Mouse (Mus musculus) liver, postnatal 0 days (tissue): ENCODE results near the gene Arl3. TPM values are rescaled to one million over a fixed set of nuclear protein-coding genes. Genes with fewer than 3 reads are reported as not detected.

Experiments used
- ATAC-seq: fragments of 200-750 bp; cut with Nextera tagmentation; 2 replicates; pipeline ENCODE4 v1.8.0; 2017; ENCODE audit warnings: mild to moderate bottlenecking, moderate library complexity
- DNase-seq: peaks from one replicate; pipeline ENCODE4 v3.0.0-alpha.2; 2016
- H3K27ac ChIP-seq: fragments of 300-500 bp; sonication (generic); 2 replicates; pipeline ENCODE4 v1.5.1; 2014; ENCODE audit warnings: antibody characterized with exemption, moderate library complexity, mild to moderate bottlenecking, low read depth
- H3K27me3 ChIP-seq: fragments of 300-500 bp; sonication (generic); 2 replicates; pipeline ENCODE4 v1.6.1; 2014; ENCODE audit warnings: low read length, control low read depth, mixed read lengths; ENCODE audit not compliant: insufficient read depth
- H3K36me3 ChIP-seq: fragments of 300-500 bp; sonication (generic); replicated peaks from 2 replicates; pipeline ENCODE4 v1.6.1; 2014; ENCODE audit warnings: mild to moderate bottlenecking, control low read depth, low read length, moderate library complexity, mixed read lengths; ENCODE audit not compliant: insufficient read depth
- H3K4me1 ChIP-seq: fragments of 300-500 bp; sonication (generic); 2 replicates; pipeline ENCODE4 v1.6.1; 2014; ENCODE audit warnings: antibody characterized with exemption, mild to moderate bottlenecking, control low read depth; ENCODE audit not compliant: insufficient read depth
- H3K4me2 ChIP-seq: fragments of 300-500 bp; sonication (generic); 2 replicates; pipeline ENCODE4 v1.6.1; 2014; ENCODE audit warnings: low read depth, mild to moderate bottlenecking, low read length, moderate library complexity, mixed read lengths
- H3K4me3 ChIP-seq: fragments of 300-500 bp; sonication (generic); 2 replicates; pipeline ENCODE4 v1.5.1; 2014; ENCODE audit warnings: low read depth, low read length
- H3K9ac ChIP-seq: fragments of 300-500 bp; sonication (generic); replicated peaks from 2 replicates; pipeline ENCODE4 v1.6.1; 2014; ENCODE audit warnings: mild to moderate bottlenecking, moderate library complexity
- H3K9me3 ChIP-seq: fragments of 300-500 bp; sonication (generic); 2 replicates; pipeline ENCODE4 v1.6.1; 2016; ENCODE audit warnings: mild to moderate bottlenecking, control low read depth, low read length, mixed read lengths
- CTCF ChIP-seq: sonication (generic); IDR thresholded peaks from 2 replicates; pipeline ENCODE4 v1.5.1; 2016; ENCODE audit warnings: antibody characterized with exemption, low read depth
- EP300 ChIP-seq: IDR thresholded peaks from 2 replicates; pipeline ENCODE4 v1.6.1; 2016; ENCODE audit warnings: antibody characterized with exemption, low read depth, mild to moderate bottlenecking
- WGBS: fragments of 180-500 bp; shearing (Covaris S2); extraction: QIAGEN DNeasy Blood & Tissue Kit; methylation state at CpG from one replicate; pipeline ENCODE4 v1.1.7; 2014; ENCODE audit not compliant: insufficient replicate concordance; 5-methylcytosine and 5-hydroxymethylcytosine counted together
- polyA plus RNA-seq: library from polyadenylated mRNA; unstranded; fragments of >200 nt; fragmentation: Nextera tagmentation; extraction: Ambion mirVana; gene quantifications from 2 replicates; pipeline ENCODE4 v1.2.1, GENCODE M21; 2015

Arl3 gene
- polyA plus RNA-seq, 1 experiment from 2014 or later = 17.0 TPM

- peaks cover 12% of the 10 kb centered on the region; the same call in 1 of the 2 replicates for H3K4me1 ChIP-seq
- WGBS = 4% methylated on average over 3 of the region's 3 CpGs
- peak overlapping the region; percentile 98 for H3K4me2 ChIP-seq
- H3K27ac ChIP-seq = peak overlapping the region; percentile 99
- no peaks in the 10 kb centered on the region for H3K27me3 ChIP-seq
- no peak overlapping the region for H3K9ac ChIP-seq
- TF ChIP-seq CTCF = no peak
- TF ChIP-seq EP300 = no peak; the same call in 1 of the 2 replicates
- H3K4me3 ChIP-seq = peak overlapping the region; percentile 94; the same call in 1 of the 2 replicates
- DNase-seq (no peak), ATAC-seq (no peak)
- no peaks in the 10 kb centered on the region for H3K36me3 ChIP-seq
- no peaks in the 10 kb centered on the region for H3K9me3 ChIP-seq
Measured at GRCm38 (mm10) chr19:46499539-46499835, 73.5 kb downstream of the Arl3 start.

DNA sequence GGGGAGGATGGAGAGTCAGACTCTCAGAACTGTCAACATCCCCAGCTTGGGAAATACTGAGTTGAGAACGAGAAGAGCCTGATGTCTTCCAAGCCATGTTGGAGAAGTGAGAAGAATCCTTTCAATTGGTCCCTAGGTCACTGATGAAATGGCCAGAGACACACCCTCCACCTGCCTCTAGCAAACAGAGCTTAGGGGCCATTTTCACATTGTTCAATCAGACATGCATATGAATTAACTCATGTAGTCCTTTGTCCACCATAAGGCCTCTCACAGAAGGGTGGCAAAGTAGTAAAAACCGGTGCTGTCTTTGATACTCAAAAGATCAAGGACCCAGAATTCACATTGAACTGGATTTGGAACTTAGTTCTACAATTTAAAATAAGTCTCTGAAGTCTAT, 75.8 kb downstream of the Arl3 start:
- Histone ChIP-seq H3K9ac (no peak overlapping the region), H3K4me1 (peaks cover 5% of the 10 kb centered on the region; the same call in 1 of the 2 replicates), H3K27ac (no peak overlapping the region), H3K4me3 (no peak overlapping the region), H3K27me3 (no peaks in the 10 kb centered on the region), H3K4me2 (no peak overlapping the region), H3K36me3 (no peaks in the 10 kb centered on the region), H3K9me3 (no peaks in the 10 kb centered on the region)
- TF ChIP-seq CTCF = no peak
- DNase-seq (no peak), ATAC-seq (no peak)
- WGBS = 61% methylated on average over 2 of the region's 2 CpGs

DNA sequence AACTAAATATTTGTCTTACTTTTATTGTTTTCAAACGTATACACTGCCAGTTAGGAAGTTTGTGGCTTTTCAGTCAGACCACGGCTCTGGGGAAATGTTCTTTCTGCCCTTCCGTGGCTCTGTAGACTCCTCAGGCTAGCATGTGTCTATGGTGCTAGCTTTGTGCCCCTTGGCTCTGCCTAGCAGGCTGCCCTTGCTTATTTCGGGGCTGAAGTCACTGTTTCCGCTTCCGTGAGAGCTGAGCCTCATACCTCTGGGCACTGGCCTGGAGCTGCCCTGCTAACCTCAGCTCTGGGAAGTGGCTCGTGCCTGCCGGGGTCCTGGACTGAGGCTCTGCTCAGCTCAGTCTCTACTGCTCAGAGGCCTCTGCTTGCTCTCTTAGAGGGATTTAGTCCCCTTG, 77.9 kb downstream of the Arl3 start:
- Histone ChIP-seq H3K27me3 (no peaks in the 10 kb centered on the region), H3K4me3 (no peak overlapping the region), H3K4me1 (peaks cover 5% of the 10 kb centered on the region; the same call in 1 of the 2 replicates), H3K9ac (no peak overlapping the region), H3K36me3 (no peaks in the 10 kb centered on the region), H3K9me3 (no peaks in the 10 kb centered on the region), H3K27ac (no peak overlapping the region), H3K4me2 (no peak overlapping the region)
- WGBS = 44% methylated on average over 8 of the region's 8 CpGs
- no peak for DNase-seq
- no peak for ATAC-seq
- no peak for TF ChIP-seq EP300
- TF ChIP-seq CTCF = no peak

DNA sequence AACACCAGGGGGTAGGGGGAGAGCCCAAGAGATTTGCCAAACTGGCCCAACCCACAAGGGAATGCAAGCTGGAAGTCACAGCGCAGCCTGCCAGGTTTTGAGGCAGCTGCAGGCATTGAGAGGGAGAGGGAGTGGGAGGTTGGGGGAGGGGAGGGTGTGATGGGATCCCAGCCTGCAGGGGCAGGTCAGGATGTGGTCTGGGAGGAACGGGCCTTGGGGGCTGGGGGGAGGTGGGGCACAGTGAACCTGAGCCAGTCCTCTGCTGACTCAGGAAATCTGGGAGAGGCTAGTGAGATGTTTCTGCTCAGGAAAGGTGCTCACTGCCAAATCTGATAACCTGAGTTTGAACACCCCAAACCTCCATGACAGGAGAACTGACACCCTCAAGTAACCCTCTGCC, 82.4 kb downstream of the Arl3 start:
- Histone ChIP-seq H3K9ac (no peak overlapping the region), H3K9me3 (no peaks in the 10 kb centered on the region), H3K4me1 (peaks cover 4% of the 10 kb centered on the region), H3K27me3 (no peaks in the 10 kb centered on the region), H3K27ac (no peak overlapping the region), H3K4me2 (no peak overlapping the region), H3K36me3 (no peaks in the 10 kb centered on the region), H3K4me3 (no peak overlapping the region)
- WGBS = 20% methylated on average over 2 of the region's 2 CpGs
- ATAC-seq (no peak), DNase-seq (peak; percentile 25)
- TF ChIP-seq EP300 (no peak), CTCF (no peak)

- DNase-seq (no peak), ATAC-seq (no peak)
- Histone ChIP-seq H3K9ac (no peak overlapping the region), H3K9me3 (no peaks in the 10 kb centered on the region), H3K4me2 (no peak overlapping the region), H3K27me3 (no peaks in the 10 kb centered on the region), H3K36me3 (0 out of 2 replicates have a peak, but pooled peaks cover 2% of the 10 kb centered on the region), H3K4me3 (no peak overlapping the region), H3K4me1 (peaks cover 16% of the 10 kb centered on the region), H3K27ac (no peak overlapping the region)
- no peak for TF ChIP-seq EP300
- TF ChIP-seq CTCF = no peak
- WGBS = 75% methylated on average over 1 of the region's 1 CpGs
Measured at GRCm38 (mm10) chr19:46489448-46489847, 83.5 kb downstream of the Arl3 start.

GRCm38 (mm10) chr19:46486709-46487108, 86.3 kb downstream of the Arl3 start:
- WGBS = 26% methylated on average over 2 of the region's 2 CpGs
- H3K4me1 ChIP-seq = peaks cover 44% of the 10 kb centered on the region
- no peak overlapping the region for H3K4me2 ChIP-seq
- H3K9ac ChIP-seq = no peak overlapping the region
- H3K36me3 ChIP-seq = 0 out of 2 replicates have a peak, but pooled peaks cover 2% of the 10 kb centered on the region
- H3K9me3 ChIP-seq = no peaks in the 10 kb centered on the region
- H3K4me3 ChIP-seq = no peak overlapping the region
- TF ChIP-seq CTCF = no peak
- ATAC-seq (no peak), DNase-seq (peak; percentile 22)
- peak overlapping the region; percentile 22; the same call in 1 of the 2 replicates for H3K27ac ChIP-seq
- no peaks in the 10 kb centered on the region for H3K27me3 ChIP-seq

DNA sequence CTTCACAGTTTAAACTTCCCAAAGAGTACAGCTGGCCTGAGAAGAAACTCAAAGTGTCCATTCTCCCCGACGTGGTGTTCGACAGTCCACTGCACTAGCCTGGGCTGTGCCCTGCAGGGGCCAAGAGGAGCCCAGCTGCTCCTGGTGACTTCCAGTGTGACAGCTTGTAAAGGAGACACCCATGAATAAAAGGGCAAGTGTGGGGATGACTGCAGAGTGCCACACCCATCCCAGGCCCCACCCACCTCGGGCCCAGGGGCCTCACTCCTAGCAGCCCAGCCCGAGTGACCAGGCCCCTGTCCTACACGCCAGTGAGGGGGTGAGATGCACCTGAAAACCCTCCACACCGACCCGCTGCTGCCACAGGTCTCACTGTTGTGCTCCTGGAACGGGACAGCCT, 87.2 kb downstream of the Arl3 start:
- ATAC-seq (no peak), DNase-seq (peak; percentile 17)
- H3K4me3 ChIP-seq = no peak overlapping the region
- no peak for TF ChIP-seq CTCF
- no peak for TF ChIP-seq EP300
- no peak overlapping the region for H3K27ac ChIP-seq
- WGBS = 54% methylated on average over 9 of the region's 9 CpGs
- H3K27me3 ChIP-seq = no peaks in the 10 kb centered on the region
- H3K36me3 ChIP-seq = 0 out of 2 replicates have a peak, but pooled peaks cover 2% of the 10 kb centered on the region
- no peaks in the 10 kb centered on the region for H3K9me3 ChIP-seq
- H3K9ac ChIP-seq = no peak overlapping the region
- H3K4me2 ChIP-seq = no peak overlapping the region
- H3K4me1 ChIP-seq = peaks cover 47% of the 10 kb centered on the region
